Mouse (Mus musculus): ENCODE results near the gene Wdr31.

DNA sequence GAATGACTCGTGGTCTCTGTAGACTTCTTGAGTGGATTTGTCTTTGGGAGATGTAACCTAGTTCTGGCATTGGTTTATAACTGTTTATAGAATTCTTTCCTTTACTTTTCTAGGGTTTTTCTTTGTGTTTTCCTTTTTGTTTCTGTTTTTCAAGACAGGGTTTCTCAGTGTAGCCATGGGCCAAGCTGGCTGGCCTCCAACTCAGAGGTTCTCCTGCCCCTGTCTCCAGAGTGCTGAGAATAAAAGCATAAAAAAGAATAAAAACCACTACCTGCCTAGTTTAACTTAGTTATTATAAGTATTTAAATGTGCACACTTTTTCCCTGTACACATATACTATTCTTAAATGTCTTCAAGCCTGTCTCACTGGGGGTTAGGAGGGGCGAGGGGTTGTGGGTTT, 60.4 kb downstream of the Wdr31 start:
- TF ChIP-seq POLR2A (IDR thresholded peaks at IDR 0.05; ENCODE audit: borderline replicate concordance, low read depth, low read length) (no peak), CTCF (IDR thresholded peaks at IDR 0.05; ENCODE audit: low read depth, low read length) (no peak)

All from bone marrow macrophage, adult 2 months (primary cell).